Mouse (Mus musculus): ENCODE results near the gene Olfr1313.
"Not testable (repeated sequence)": the region's sequence is repeated elsewhere in the genome, so short reads cannot be mapped to it uniquely, and the experiment has no call there.

Olfr1313 gene

DNA sequence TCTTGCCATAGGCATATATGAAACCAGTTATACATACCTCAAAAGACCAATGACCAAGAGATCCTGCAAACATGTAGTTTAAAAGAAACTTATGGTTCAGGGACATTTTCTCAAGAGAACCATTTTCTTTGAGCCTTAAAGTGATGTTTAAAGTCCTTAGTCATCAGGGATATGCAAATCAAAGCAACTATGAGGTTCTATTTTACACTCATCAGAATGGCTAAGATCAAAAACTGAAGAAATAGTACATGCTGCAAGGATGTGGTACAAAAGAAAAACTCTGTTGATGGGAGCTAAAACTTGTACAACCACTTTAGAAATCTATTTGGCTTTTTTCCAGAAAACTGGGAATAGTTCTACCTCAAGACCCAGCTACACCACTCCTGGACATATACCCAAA is at the start of gene Olfr1313:
Gene Olfr1313 (minus strand): TSS at position 101 of the 400 bp plus-strand sequence.
- no peak for DNase-seq (ENCODE audit: low spot score)

DNA sequence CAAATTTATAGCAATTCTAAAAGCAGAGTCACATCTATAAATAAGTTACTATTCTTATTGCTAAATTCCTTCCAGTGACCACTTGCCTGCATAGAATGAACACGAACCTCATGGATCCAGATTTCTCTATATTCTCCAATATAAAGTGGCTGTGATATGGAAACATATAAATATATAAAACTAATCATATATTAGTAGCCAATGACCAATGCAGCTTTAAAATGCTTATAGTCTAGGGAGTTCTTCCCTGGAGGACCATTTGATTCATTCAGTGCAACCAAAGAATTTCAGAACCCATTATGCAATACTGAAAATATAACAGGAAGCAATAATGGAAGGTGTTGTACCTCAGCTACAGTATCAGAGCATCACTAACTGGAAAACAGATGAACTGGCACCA is 37.7 kb upstream of the Olfr1313 start, which contains the start of gene Olfr1315-ps1:
Gene Olfr1315-ps1 (minus strand): TSS at position 101 of the 400 bp plus-strand sequence.
- no peak for DNase-seq (ENCODE audit: low spot score)

DNA sequence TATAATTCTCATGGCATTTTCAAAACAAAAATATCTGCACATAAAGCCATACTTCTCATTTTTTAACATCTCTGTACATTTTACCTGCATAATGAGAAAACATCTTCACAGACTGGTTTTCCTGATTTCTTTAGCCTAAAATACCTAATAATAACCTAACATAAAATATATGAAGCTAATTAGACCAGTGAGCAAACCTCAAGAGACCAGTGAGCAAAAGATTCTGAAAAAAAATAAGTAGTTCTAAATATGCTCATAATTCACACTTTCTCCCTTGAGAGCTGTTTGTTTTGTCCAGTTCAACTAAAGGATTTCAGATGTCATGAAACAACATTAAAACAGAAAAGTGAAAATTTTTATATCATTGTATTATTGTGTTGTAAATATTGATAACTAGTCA is 19.0 kb upstream of the Olfr1313 start, which contains the start of gene Olfr1314:
Gene Olfr1314 (minus strand): TSS at position 101 of the 400 bp plus-strand sequence.
- no peak for DNase-seq (ENCODE audit: low spot score)

DNA sequence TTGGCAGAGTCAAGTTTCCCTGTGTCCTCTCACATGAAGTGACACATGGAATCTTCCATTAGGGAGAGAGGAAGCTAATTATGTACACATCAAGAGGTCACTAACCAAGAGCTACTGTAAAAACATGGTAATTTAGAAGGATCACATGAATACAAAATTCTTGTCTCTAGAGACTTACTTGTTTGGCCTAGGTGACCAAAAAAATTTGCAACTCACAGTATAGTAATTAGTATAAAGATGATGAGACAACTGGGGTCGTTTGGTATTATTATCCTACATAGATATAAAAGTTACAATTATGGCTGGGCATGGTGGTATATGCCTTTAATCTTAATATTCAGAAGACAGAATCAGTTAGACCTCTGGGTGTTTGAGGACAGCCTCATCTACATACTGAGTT is 27.5 kb downstream of the Olfr1313 start, which contains the start of gene Olfr1312:
Gene Olfr1312 (minus strand): TSS at position 101 of the 400 bp plus-strand sequence.
- DNase-seq (ENCODE audit: low spot score), result no peak

DNA sequence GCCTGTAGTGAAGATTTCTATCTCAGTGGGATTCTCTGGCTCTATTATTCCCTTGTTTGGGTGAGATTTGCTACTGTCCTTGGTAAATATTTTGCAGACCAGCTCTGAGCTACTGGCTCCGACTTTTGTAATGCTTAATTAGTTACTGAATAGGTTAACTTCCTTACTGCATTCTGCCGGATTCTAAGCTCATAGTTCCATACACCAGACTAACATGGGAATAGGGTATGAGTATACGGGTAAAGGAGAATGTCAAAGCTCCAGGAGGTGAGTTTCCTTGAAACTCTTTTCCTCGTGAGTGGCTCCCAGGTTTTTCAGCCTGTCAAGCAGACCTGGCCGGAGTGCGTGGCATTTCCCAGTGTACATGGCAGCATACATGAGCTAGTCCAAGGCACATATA is 50.7 kb downstream of the Olfr1313 start:
- DNase-seq (ENCODE audit: low spot score), result not testable (repeated sequence)

DNA sequence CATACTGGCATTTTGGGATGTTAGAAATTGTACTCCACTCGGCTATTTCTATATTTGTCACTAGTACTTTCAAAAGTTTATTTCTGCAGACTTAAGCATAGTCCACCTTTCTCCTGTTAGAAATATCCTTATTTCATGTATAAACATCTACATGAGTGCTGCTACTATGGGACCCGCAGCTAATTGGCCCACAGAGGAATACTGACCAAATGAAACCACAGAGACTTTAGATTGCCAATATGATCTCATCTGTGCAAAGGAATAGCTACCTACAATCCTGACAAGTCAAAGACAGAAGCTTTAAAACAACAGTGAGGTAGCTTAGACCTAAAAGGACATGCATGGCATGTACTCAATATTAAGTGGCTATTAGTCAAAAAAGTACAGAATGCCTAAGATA is 53.3 kb downstream of the Olfr1313 start, which contains the start of gene Olfr1311:
Gene Olfr1311 (minus strand): TSS at position 101 of the 400 bp plus-strand sequence.
- DNase-seq (ENCODE audit: low spot score), result no peak
